Mouse (Mus musculus) embryonic facial prominence, embryonic 13.5 days (tissue): ENCODE data around the gene Cacna1d. TPM values are rescaled to one million over a fixed set of nuclear protein-coding genes. Genes with fewer than 3 reads are reported as not detected.
A peak's percentile ranks its signal among the peaks of the same experiment; 100 is the strongest.

Experiments
- ATAC-seq: fragments of 200-750 bp; cut with Nextera tagmentation; 2 replicates; pipeline ENCODE4 v1.8.0; 2017; ENCODE audit warnings: low read depth; ENCODE audit not compliant: insufficient number of reproducible peaks, insufficient read depth, low FRiP score, low TSS enrichment
- H3K27ac ChIP-seq: fragments of 300-500 bp; sonication (generic); 2 replicates; pipeline ENCODE4 v1.5.1; 2015; ENCODE audit warnings: moderate library complexity, mild to moderate bottlenecking, inconsistent platforms
- H3K27me3 ChIP-seq: fragments of 300-500 bp; sonication (generic); 2 replicates; pipeline ENCODE4 v1.6.1; 2015; ENCODE audit warnings: mild to moderate bottlenecking, inconsistent platforms
- H3K36me3 ChIP-seq: fragments of 300-500 bp; sonication (generic); 2 replicates; pipeline ENCODE4 v1.6.1; 2015; ENCODE audit warnings: mild to moderate bottlenecking, inconsistent platforms
- H3K4me1 ChIP-seq: fragments of 300-500 bp; sonication (generic); 2 replicates; pipeline ENCODE4 v1.6.1; 2015; ENCODE audit warnings: inconsistent platforms
- H3K4me2 ChIP-seq: fragments of 300-500 bp; sonication (generic); 2 replicates; pipeline ENCODE4 v1.6.1; 2015; ENCODE audit warnings: moderate library complexity, mild to moderate bottlenecking, inconsistent platforms
- H3K4me3 ChIP-seq: fragments of 300-500 bp; sonication (generic); 2 replicates; pipeline ENCODE4 v1.5.1; 2015; ENCODE audit warnings: mild to moderate bottlenecking, inconsistent platforms
- H3K9ac ChIP-seq: fragments of 300-500 bp; sonication (generic); 2 replicates; pipeline ENCODE4 v1.6.1; 2015; ENCODE audit warnings: mild to moderate bottlenecking, inconsistent platforms
- H3K9me3 ChIP-seq: fragments of 300-500 bp; sonication (generic); 2 replicates; pipeline ENCODE4 v1.6.1; 2016; ENCODE audit warnings: inconsistent platforms
- WGBS: fragments of 180-500 bp; shearing (Covaris S2); methylation state at CpG from one replicate; pipeline ENCODE4 v1.1.7; 2015; ENCODE audit warnings: mixed read lengths; 5-methylcytosine and 5-hydroxymethylcytosine counted together
- polyA plus RNA-seq: library from polyadenylated mRNA; unstranded; fragments of >200 nt; fragmentation: Nextera tagmentation; extraction: Ambion mirVana; gene quantifications from 2 replicates; pipeline ENCODE4 v1.2.1, GENCODE M21; 2015

The Cacna1d gene
- polyA plus RNA-seq, 1 experiment from 2014 or later: 6.6 TPM

GRCm38 (mm10) chr14:30172821-30173755 lies 318.2 kb downstream of the Cacna1d start:
- Histone ChIP-seq H3K27ac (no peak overlapping the region), H3K9ac (no peak overlapping the region), H3K4me1 (peaks cover 13% of the 10 kb centered on the region), H3K4me3 (no peak overlapping the region), H3K4me2 (no peak overlapping the region), H3K36me3 (no peaks in the 10 kb centered on the region), H3K27me3 (no peaks in the 10 kb centered on the region; the same call in 1 of the 2 replicates), H3K9me3 (no peaks in the 10 kb centered on the region)
- 69% methylated on average over 12 of the region's 12 CpGs for WGBS
- ATAC-seq: no peak

GRCm38 (mm10) chr14:30171593-30171992 lies 319.7 kb downstream of the Cacna1d start:
- H3K27me3 ChIP-seq: no peaks in the 10 kb centered on the region; the same call in 1 of the 2 replicates
- ATAC-seq: no peak
- H3K4me1 ChIP-seq: peaks cover 6% of the 10 kb centered on the region; the same call in 1 of the 2 replicates
- H3K4me3 ChIP-seq: no peak overlapping the region
- no peak overlapping the region for H3K4me2 ChIP-seq
- H3K36me3 ChIP-seq: no peaks in the 10 kb centered on the region
- no peaks in the 10 kb centered on the region for H3K9me3 ChIP-seq
- H3K27ac ChIP-seq: no peak overlapping the region
- 88% methylated on average over 6 of the region's 6 CpGs for WGBS
- H3K9ac ChIP-seq: no peak overlapping the region

GRCm38 (mm10) chr14:30171008-30171407 lies 320.2 kb downstream of the Cacna1d start:
- no peaks in the 10 kb centered on the region; the same call in 1 of the 2 replicates for H3K27me3 ChIP-seq
- H3K27ac ChIP-seq: no peak overlapping the region
- H3K4me3 ChIP-seq: no peak overlapping the region
- no peaks in the 10 kb centered on the region for H3K36me3 ChIP-seq
- no peak overlapping the region for H3K4me2 ChIP-seq
- WGBS: 69% methylated on average over 6 of the region's 6 CpGs
- no peak for ATAC-seq
- no peaks in the 10 kb centered on the region for H3K9me3 ChIP-seq
- H3K9ac ChIP-seq: no peak overlapping the region
- peaks cover 6% of the 10 kb centered on the region; the same call in 1 of the 2 replicates for H3K4me1 ChIP-seq

- Histone ChIP-seq H3K4me2 (no peak overlapping the region), H3K9me3 (no peaks in the 10 kb centered on the region), H3K4me1 (peaks cover 6% of the 10 kb centered on the region; the same call in 1 of the 2 replicates), H3K4me3 (no peak overlapping the region), H3K36me3 (no peaks in the 10 kb centered on the region), H3K27me3 (no peaks in the 10 kb centered on the region; the same call in 1 of the 2 replicates), H3K27ac (no peak overlapping the region), H3K9ac (no peak overlapping the region)
- no peak for ATAC-seq
- 74% methylated on average over 5 of the region's 5 CpGs for whole genome bisulfite sequencing
Observed at GRCm38 (mm10) chr14:30169455-30169854, 321.8 kb downstream of the Cacna1d start.

- Histone ChIP-seq H3K4me3 (no peak overlapping the region), H3K4me2 (no peak overlapping the region), H3K4me1 (peaks cover 6% of the 10 kb centered on the region; the same call in 1 of the 2 replicates), H3K9me3 (no peaks in the 10 kb centered on the region), H3K27ac (no peak overlapping the region), H3K9ac (no peak overlapping the region), H3K27me3 (no peaks in the 10 kb centered on the region; the same call in 1 of the 2 replicates), H3K36me3 (no peaks in the 10 kb centered on the region)
- 67% methylated on average over 3 of the region's 3 CpGs for WGBS
- ATAC-seq: no peak
Observed at GRCm38 (mm10) chr14:30168902-30169301, 322.4 kb downstream of the Cacna1d start.

- no peak overlapping the region for H3K9ac ChIP-seq
- H3K27me3 ChIP-seq: no peaks in the 10 kb centered on the region; the same call in 1 of the 2 replicates
- 82% methylated on average over 3 of the region's 3 CpGs for WGBS
- no peak overlapping the region for H3K4me2 ChIP-seq
- no peak overlapping the region for H3K27ac ChIP-seq
- no peaks in the 10 kb centered on the region for H3K9me3 ChIP-seq
- H3K36me3 ChIP-seq: no peaks in the 10 kb centered on the region
- H3K4me1 ChIP-seq: peaks cover 5% of the 10 kb centered on the region; the same call in 1 of the 2 replicates
- H3K4me3 ChIP-seq: no peak overlapping the region
- no peak for ATAC-seq
Observed at GRCm38 (mm10) chr14:30168387-30168786, 322.9 kb downstream of the Cacna1d start.

- H3K27ac ChIP-seq: no peak overlapping the region
- H3K9me3 ChIP-seq: no peaks in the 10 kb centered on the region
- H3K36me3 ChIP-seq: no peaks in the 10 kb centered on the region
- WGBS: 86% methylated on average over 7 of the region's 7 CpGs
- H3K4me1 ChIP-seq: peaks cover 3% of the 10 kb centered on the region; the same call in 1 of the 2 replicates
- no peak overlapping the region for H3K4me2 ChIP-seq
- no peak overlapping the region for H3K4me3 ChIP-seq
- no peak overlapping the region for H3K9ac ChIP-seq
- ATAC-seq: no peak
- no peaks in the 10 kb centered on the region for H3K27me3 ChIP-seq
Observed at GRCm38 (mm10) chr14:30167606-30168005, 323.6 kb downstream of the Cacna1d start.

GRCm38 (mm10) chr14:30166036-30166435 lies 325.2 kb downstream of the Cacna1d start:
- peaks cover 3% of the 10 kb centered on the region; the same call in 1 of the 2 replicates for H3K4me1 ChIP-seq
- H3K9ac ChIP-seq: no peak overlapping the region
- WGBS: 84% methylated on average over 11 of the region's 11 CpGs
- H3K36me3 ChIP-seq: no peaks in the 10 kb centered on the region
- H3K9me3 ChIP-seq: no peaks in the 10 kb centered on the region
- ATAC-seq: no peak
- H3K27ac ChIP-seq: no peak overlapping the region
- no peak overlapping the region for H3K4me3 ChIP-seq
- H3K27me3 ChIP-seq: no peaks in the 10 kb centered on the region
- H3K4me2 ChIP-seq: no peak overlapping the region

- WGBS: 79% methylated on average over 20 of the region's 20 CpGs
- H3K4me1 ChIP-seq: peaks cover 3% of the 10 kb centered on the region; the same call in 1 of the 2 replicates
- no peak overlapping the region for H3K4me2 ChIP-seq
- no peaks in the 10 kb centered on the region for H3K27me3 ChIP-seq
- H3K4me3 ChIP-seq: no peak overlapping the region
- H3K9ac ChIP-seq: no peak overlapping the region
- ATAC-seq: no peak
- H3K9me3 ChIP-seq: no peaks in the 10 kb centered on the region
- H3K27ac ChIP-seq: no peak overlapping the region
- no peaks in the 10 kb centered on the region for H3K36me3 ChIP-seq
Observed at GRCm38 (mm10) chr14:30163733-30164708, 327.2 kb downstream of the Cacna1d start.

- Histone ChIP-seq H3K36me3 (no peaks in the 10 kb centered on the region; the same call in 1 of the 2 replicates), H3K4me3 (no peak overlapping the region), H3K4me2 (no peak overlapping the region), H3K9me3 (no peaks in the 10 kb centered on the region), H3K27me3 (no peaks in the 10 kb centered on the region; the same call in 1 of the 2 replicates), H3K27ac (peak overlapping the region; percentile 28; the same call in 1 of the 2 replicates), H3K9ac (no peak overlapping the region), H3K4me1 (peaks cover 25% of the 10 kb centered on the region)
- 20% methylated on average over 7 of the region's 7 CpGs for WGBS
- no peak for ATAC-seq
Observed at GRCm38 (mm10) chr14:30147774-30148173, 343.5 kb downstream of the Cacna1d start.

GRCm38 (mm10) chr14:30138379-30138964 lies 352.8 kb downstream of the Cacna1d start:
- no peak overlapping the region for H3K9ac ChIP-seq
- H3K27me3 ChIP-seq: no peaks in the 10 kb centered on the region; the same call in 1 of the 2 replicates
- no peak overlapping the region for H3K4me2 ChIP-seq
- H3K36me3 ChIP-seq: 0 out of 2 replicates have a peak, but pooled peaks cover 6% of the 10 kb centered on the region
- no peak overlapping the region for H3K27ac ChIP-seq
- WGBS: 33% methylated on average over 11 of the region's 11 CpGs
- no peak overlapping the region for H3K4me3 ChIP-seq
- ATAC-seq: no peak
- peaks cover 19% of the 10 kb centered on the region for H3K4me1 ChIP-seq
- no peaks in the 10 kb centered on the region for H3K9me3 ChIP-seq
